Mouse (Mus musculus): ENCODE results near the gene Smim9. TPM values are rescaled to one million over a fixed set of nuclear protein-coding genes. Genes with fewer than 3 reads are reported as not detected.
A peak's percentile ranks its signal among the peaks of the same experiment; 100 is the strongest.

The Smim9 gene
- polyA plus RNA-seq, 1 experiment from 2014 or later: not detected

DNA sequence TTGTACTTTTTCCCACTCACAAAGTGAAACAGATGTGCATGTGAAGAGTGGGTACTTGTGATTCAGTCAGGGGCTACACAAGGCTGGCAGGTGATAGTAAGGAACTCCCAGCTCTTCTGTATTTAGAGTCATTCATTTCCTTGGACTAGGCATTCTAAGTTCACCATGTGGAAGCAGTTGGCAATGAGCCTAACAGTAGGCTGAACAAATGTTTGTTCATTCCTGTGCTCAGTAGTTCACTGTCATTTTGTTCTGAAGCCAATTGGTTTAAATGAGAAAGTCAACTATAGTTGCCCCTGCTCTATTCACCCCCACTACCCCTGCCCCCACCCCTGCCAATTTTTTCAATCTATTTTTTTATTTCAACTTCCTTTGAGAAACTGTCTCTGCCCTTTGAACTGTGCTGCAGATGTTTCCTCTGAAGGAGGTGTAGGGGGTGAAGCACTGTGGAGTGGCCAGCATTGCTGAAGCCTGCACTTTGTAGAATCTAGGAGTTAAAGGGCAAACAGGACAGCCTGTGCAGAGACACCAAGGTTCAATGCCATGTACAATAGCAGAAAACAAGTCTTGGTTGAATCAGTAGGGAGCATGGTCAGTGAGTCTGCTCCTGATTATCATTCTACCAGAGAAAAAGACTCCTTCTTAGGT, 35.1 kb downstream of the Smim9 start:
- Histone ChIP-seq H3K9ac (no peak overlapping the region), H3K9me3 (replicated peaks) (no peaks in the 10 kb centered on the region), H3K27me3 (no peaks in the 10 kb centered on the region), H3K36me3 (no peaks in the 10 kb centered on the region), H3K4me1 (replicated peaks) (no peaks in the 10 kb centered on the region), H3K4me3 (no peak overlapping the region), H3K27ac (no peak overlapping the region), H3K4me2 (no peak overlapping the region)
- ATAC-seq (replicated peaks; ENCODE audit: insufficient number of reproducible peaks, insufficient read depth, low FRiP score, low read depth): 0 out of 2 replicates have a peak, but pooled peaks have one; percentile 52

DNA sequence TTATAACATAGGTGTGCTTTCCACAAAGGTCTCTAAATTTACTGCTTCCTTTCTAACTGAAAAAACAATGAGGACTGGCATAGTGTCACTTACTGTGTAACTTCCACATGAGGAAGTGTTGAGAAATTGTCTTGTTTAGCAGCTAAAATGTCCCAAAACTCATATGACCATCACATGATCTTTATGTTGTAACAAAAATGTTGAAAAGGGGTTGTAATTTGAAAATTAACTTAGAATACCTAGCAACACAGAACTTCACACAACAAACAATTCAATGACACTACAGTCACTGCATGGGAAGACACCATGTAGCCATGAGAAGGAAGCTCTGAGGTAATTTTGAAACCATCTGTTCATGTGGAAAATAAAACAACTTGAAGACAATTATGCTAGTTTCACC, 36.7 kb downstream of the Smim9 start:
- no peaks in the 10 kb centered on the region for H3K9me3 ChIP-seq (replicated peaks)
- ATAC-seq (replicated peaks; ENCODE audit: insufficient number of reproducible peaks, insufficient read depth, low FRiP score, low read depth): no peak
- no peak overlapping the region for H3K9ac ChIP-seq
- H3K27me3 ChIP-seq: no peaks in the 10 kb centered on the region
- no peaks in the 10 kb centered on the region for H3K4me1 ChIP-seq (replicated peaks)
- H3K4me3 ChIP-seq: no peak overlapping the region
- H3K27ac ChIP-seq: no peak overlapping the region
- H3K36me3 ChIP-seq: no peaks in the 10 kb centered on the region
- H3K4me2 ChIP-seq: no peak overlapping the region

DNA sequence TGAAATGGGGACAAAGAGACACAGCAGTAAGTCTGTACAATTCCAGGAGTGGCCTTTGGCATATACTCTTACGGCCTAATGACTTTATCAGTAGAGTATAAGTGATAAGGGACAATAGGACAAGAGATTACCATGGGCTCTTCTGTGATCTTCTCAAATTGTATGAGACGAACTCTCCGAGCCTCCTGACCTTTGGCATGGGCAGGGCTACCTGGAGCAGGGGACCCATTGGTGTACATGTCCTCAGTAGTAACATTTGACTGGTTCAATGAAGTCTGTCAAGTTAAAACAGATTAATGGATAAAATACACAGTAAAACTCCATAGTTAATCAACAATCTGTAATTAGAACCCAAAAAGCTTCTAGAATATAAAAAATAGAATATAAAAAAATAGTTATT, 38.0 kb downstream of the Smim9 start:
- H3K27me3 ChIP-seq: no peaks in the 10 kb centered on the region
- 63% methylated on average over 3 of the region's 3 CpGs for WGBS
- no peak overlapping the region for H3K4me2 ChIP-seq
- H3K27ac ChIP-seq: no peak overlapping the region
- ATAC-seq (replicated peaks; ENCODE audit: insufficient number of reproducible peaks, insufficient read depth, low FRiP score, low read depth): no peak
- no peaks in the 10 kb centered on the region for H3K4me1 ChIP-seq (replicated peaks)
- H3K9ac ChIP-seq: no peak overlapping the region
- H3K36me3 ChIP-seq: no peaks in the 10 kb centered on the region
- no peaks in the 10 kb centered on the region for H3K9me3 ChIP-seq (replicated peaks)
- H3K4me3 ChIP-seq: no peak overlapping the region

DNA sequence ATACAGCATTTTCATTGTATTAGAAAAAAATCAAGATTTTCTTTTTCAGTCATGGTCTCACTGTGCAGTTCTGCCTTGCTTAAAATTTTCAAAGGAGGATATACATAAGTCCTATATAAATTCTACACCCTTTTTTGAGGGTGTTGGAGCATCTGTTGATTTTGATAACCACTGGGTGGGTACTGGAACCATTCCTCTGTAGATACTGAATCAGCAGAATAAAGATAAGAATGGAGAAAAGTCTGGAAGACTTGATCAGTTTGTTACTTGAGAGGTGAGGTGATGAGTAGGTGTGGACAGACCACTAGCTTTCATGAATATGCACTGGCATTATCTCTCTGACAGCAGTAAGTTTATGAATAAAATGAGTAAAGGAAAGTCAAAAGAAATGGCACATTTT, 48.0 kb downstream of the Smim9 start:
- H3K9me3 ChIP-seq (replicated peaks): no peaks in the 10 kb centered on the region
- no peaks in the 10 kb centered on the region for H3K4me1 ChIP-seq (replicated peaks)
- no peaks in the 10 kb centered on the region for H3K27me3 ChIP-seq
- H3K4me2 ChIP-seq: no peak overlapping the region
- H3K36me3 ChIP-seq: peaks cover 5% of the 10 kb centered on the region
- no peak overlapping the region for H3K27ac ChIP-seq
- no peak for ATAC-seq (replicated peaks; ENCODE audit: insufficient number of reproducible peaks, insufficient read depth, low FRiP score, low read depth)
- H3K4me3 ChIP-seq: no peak overlapping the region
- no peak overlapping the region for H3K9ac ChIP-seq

DNA sequence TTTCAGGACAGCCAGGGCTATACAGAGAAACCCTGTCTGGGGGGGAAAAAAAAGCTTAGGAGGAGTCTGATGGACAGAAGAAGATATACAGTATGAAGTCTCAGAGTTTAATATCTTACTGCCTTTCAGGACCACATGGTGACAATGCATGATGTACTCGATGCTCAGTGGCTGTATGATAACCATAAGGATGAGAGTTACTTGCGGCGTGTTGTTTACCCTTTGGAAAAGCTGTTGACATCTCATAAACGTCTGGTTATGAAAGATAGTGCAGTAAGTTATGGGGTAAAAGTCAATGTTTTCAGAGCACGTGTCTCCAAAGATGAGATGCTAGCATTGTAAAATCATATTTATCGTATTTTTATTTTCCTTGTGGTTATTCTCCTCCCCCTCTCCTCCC, 61.3 kb downstream of the Smim9 start:
- no peak for ATAC-seq (replicated peaks; ENCODE audit: insufficient number of reproducible peaks, insufficient read depth, low FRiP score, low read depth)
- no peaks in the 10 kb centered on the region for H3K9me3 ChIP-seq (replicated peaks)
- H3K9ac ChIP-seq: no peak overlapping the region
- H3K27me3 ChIP-seq: no peaks in the 10 kb centered on the region
- peaks cover 27% of the 10 kb centered on the region for H3K36me3 ChIP-seq
- H3K4me1 ChIP-seq (replicated peaks): no peaks in the 10 kb centered on the region
- no peak overlapping the region for H3K4me3 ChIP-seq
- WGBS: 81% methylated on average over 6 of the region's 6 CpGs
- H3K27ac ChIP-seq: no peak overlapping the region
- H3K4me2 ChIP-seq: no peak overlapping the region

DNA sequence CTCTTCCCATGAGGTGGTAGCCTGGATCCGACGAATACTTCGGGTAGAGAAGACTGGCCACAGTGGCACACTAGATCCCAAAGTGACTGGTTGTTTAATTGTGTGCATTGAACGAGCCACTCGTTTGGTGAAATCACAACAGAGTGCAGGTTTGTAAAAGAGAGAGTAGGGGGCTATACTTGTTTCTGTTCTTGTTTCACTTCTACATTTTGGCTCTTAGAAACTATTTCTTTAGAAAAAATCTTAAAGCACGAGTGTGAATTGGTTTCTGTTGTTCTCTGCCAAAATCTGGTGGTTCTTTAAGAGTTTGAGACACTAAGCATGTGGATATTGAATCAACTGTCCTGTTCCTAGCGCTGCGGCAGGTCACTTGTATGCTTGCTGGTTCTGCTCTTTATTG, 64.8 kb downstream of the Smim9 start:
- 83% methylated on average over 8 of the region's 8 CpGs for WGBS

DNA sequence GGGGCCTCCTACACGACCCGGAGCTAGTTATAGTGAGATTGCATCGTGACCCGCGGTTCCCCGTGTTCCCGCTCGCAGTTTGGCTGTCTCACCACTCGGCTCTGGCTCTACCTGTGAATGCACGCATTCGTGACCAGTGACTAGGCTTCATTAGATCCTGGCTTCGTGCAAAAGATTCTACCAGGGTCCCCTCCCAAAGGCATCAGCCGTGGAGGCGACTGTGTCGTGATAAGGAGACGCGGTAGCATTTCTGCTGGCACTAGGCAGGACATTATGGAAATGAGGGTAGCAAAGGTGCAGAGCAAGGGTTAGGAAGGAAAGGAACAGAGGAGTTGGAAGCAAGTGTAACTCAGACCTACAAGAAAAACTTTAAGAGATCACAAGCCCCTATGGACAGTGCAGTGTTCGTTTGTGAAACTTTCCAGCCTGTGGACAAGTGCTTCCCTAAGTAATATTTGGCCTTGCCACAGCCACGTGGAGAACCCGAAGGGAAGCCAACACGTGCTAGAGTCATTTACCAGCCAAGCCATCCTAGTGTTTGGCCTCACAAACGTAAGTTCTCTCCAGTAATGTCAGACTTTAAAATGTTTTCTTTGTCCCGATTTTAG, 67.3 kb downstream of the Smim9 start:
- H3K9ac ChIP-seq: peak overlapping the region; percentile 51
- no peaks in the 10 kb centered on the region for H3K9me3 ChIP-seq (replicated peaks)
- 15% methylated on average over 23 of the region's 23 CpGs for WGBS
- peak overlapping the region; percentile 64 for H3K4me3 ChIP-seq
- H3K27ac ChIP-seq: peak overlapping the region; percentile 78
- peak overlapping the region; percentile 73 for H3K4me2 ChIP-seq
- H3K27me3 ChIP-seq: no peaks in the 10 kb centered on the region
- peaks cover 5% of the 10 kb centered on the region; the same call in 1 of the 2 replicates for H3K36me3 ChIP-seq
- H3K4me1 ChIP-seq (replicated peaks): no peaks in the 10 kb centered on the region
- no peak for ATAC-seq (replicated peaks; ENCODE audit: insufficient number of reproducible peaks, insufficient read depth, low FRiP score, low read depth)

More for the DNA sequence above, 64.8 kb downstream of the Smim9 start:
- peaks cover 8% of the 10 kb centered on the region; the same call in 1 of the 2 replicates for H3K36me3 ChIP-seq
- H3K4me1 ChIP-seq (replicated peaks): no peaks in the 10 kb centered on the region
- no peak for ATAC-seq (replicated peaks; ENCODE audit: insufficient number of reproducible peaks, insufficient read depth, low FRiP score, low read depth)
- no peaks in the 10 kb centered on the region for H3K9me3 ChIP-seq (replicated peaks)
- H3K4me3 ChIP-seq: no peak overlapping the region
- H3K9ac ChIP-seq: no peak overlapping the region
- H3K27me3 ChIP-seq: no peaks in the 10 kb centered on the region
- no peak overlapping the region for H3K27ac ChIP-seq
- no peak overlapping the region for H3K4me2 ChIP-seq

Other genes with a start within 250 kb of the Smim9 start
- gene Gab3, start 78.3 kb downstream of the Smim9 start, polyA plus RNA-seq (2015; fragmentation: Nextera tagmentation; extraction: Ambion mirVana): 3.0 and 3.3 TPM in 2 replicates
- gene Dkc1, start 67.9 kb downstream of the Smim9 start, polyA plus RNA-seq (2015; fragmentation: Nextera tagmentation; extraction: Ambion mirVana): 65.5 and 80.7 TPM in 2 replicates
- gene Mpp1, start 32.8 kb downstream of the Smim9 start, polyA plus RNA-seq (2015; fragmentation: Nextera tagmentation; extraction: Ambion mirVana): 37.8 and 54.9 TPM in 2 replicates
- gene Fundc2, start 218.6 kb upstream of the Smim9 start, polyA plus RNA-seq (2015; fragmentation: Nextera tagmentation; extraction: Ambion mirVana): 65.1 and 95.2 TPM in 2 replicates
- 1.4 and 1.9 TPM in 2 replicates for gene F8, start 218.8 kb upstream of the Smim9 start, polyA plus RNA-seq (2015; fragmentation: Nextera tagmentation; extraction: Ambion mirVana)